Comparison of ENCODE assay signal across 7 mouse cellular contexts in the genomic region with DNA sequence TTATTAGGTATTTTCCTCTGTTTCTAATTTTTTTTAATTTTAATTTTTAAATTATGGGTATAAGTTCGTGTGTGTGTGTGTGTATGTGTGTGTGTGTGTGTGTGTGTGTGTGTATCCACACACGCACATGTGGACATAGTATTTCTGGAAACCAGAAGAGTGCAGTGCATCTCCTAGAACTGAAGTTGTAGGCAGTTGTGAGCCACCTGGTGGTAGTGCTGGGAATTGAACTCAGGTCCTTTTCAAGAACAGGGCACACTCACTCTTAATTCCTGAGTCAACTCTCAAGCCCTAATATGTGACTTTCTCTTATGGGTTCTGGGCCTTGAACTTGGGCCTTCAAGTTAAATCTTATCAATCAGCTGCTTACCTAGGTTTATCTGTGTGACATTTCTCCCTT. TPM values are rescaled to one million over a fixed set of nuclear protein-coding genes. Genes with fewer than 3 reads are reported as not detected.
DNase-seq lines count a peak whose midpoint lies in the region; ATAC-seq and TF ChIP-seq lines count a peak whose summit lies in the region.

No protein-coding gene starts in this region.

- H3K4me3 ChIP-seq in midbrain, embryonic 10.5 days = no peak overlapping the region
- no peak overlapping the region for H3K4me3 ChIP-seq in midbrain, embryonic 16.5 days (ENCODE audit: low read depth, low read length)

- H3K9me3 ChIP-seq in midbrain, embryonic 10.5 days (replicated peaks) = no peaks in the 10 kb centered on the region
- no peaks in the 10 kb centered on the region for H3K9me3 ChIP-seq in midbrain, embryonic 16.5 days (replicated peaks; ENCODE audit: control insufficient read depth, low read length, poor library complexity, severe bottlenecking)

- H3K4me1 ChIP-seq in midbrain, embryonic 10.5 days = no peaks in the 10 kb centered on the region
- no peaks in the 10 kb centered on the region for H3K4me1 ChIP-seq in midbrain, embryonic 16.5 days (ENCODE audit: control insufficient read depth, insufficient read depth, low read length)

- no peaks in the 10 kb centered on the region for H3K36me3 ChIP-seq in midbrain, embryonic 10.5 days
- no peaks in the 10 kb centered on the region for H3K36me3 ChIP-seq in midbrain, embryonic 16.5 days (ENCODE audit: control insufficient read depth, insufficient read depth, low read length)

- no peak overlapping the region for H3K27ac ChIP-seq in midbrain, embryonic 10.5 days (replicated peaks)
- no peak overlapping the region for H3K27ac ChIP-seq in midbrain, embryonic 16.5 days (ENCODE audit: low read length)

- intact Hi-C loops in heart, postnatal 36 days (cut with DNase I) = loop anchor here (2.0 kb wide), 1 partner anchor 122 kb away; no protein-coding TSS in a partner anchor
- intact Hi-C loops in left cerebral cortex, postnatal 4 days (cut with DNase I) = no loop called here

- no peak for ATAC-seq in midbrain, embryonic 16.5 days

- H3K9ac ChIP-seq in midbrain, embryonic 16.5 days (ENCODE audit: low read depth, low read length) = no peak overlapping the region

- TF ChIP-seq POLR2A in brain, embryonic 14.5 days (IDR thresholded peaks at IDR 0.05; ENCODE audit: borderline replicate concordance, extremely low read depth, insufficient read depth, insufficient read length, poor library complexity, severe bottlenecking) = no peak

- WGBS in midbrain, embryonic 10.5 days = 73% methylated on average over 2 of the region's 2 CpGs
- WGBS in midbrain, embryonic 16.5 days = 51% methylated on average over 2 of the region's 2 CpGs

- no peak overlapping the region for H3K4me2 ChIP-seq in midbrain, embryonic 16.5 days (ENCODE audit: low read length)

- DNase-seq in midbrain, embryonic 10.5 days (ENCODE audit: low spot score) = peak; percentile 34
- peak; percentile 7 for DNase-seq in Muller cell, postnatal 12 days (ENCODE audit: inconsistent ontology term)
- peak; percentile 60 for DNase-seq in brain, embryonic 14.5 days (ENCODE audit: low read depth)
- peak; percentile 22 to 56 for DNase-seq in heart, postnatal 36 days
- peak; percentile 44 for DNase-seq in left cerebral cortex, postnatal 4 days
- peak; percentile 67 for DNase-seq in right cerebral cortex, postnatal 14 days

- peak; percentile 67; the same call in 1 of the 2 replicates for TF ChIP-seq CTCF in brain, embryonic 14.5 days (IDR thresholded peaks at IDR 0.05; ENCODE audit: borderline replicate concordance, extremely low read depth, insufficient read depth, insufficient read length)

- no peaks in the 10 kb centered on the region for H3K27me3 ChIP-seq in midbrain, embryonic 10.5 days (ENCODE audit: low read depth, poor library complexity, severe bottlenecking)
- H3K27me3 ChIP-seq in midbrain, embryonic 16.5 days (ENCODE audit: control insufficient read depth, insufficient read depth, low read depth, low read length) = no peaks in the 10 kb centered on the region

RNA-seq across cellular contexts. Expression of a gene that starts 27.6 kb away (rescaled TPM):
- polyA plus RNA-seq in midbrain, embryonic 10.5 days (2016; fragmentation: Nextera tagmentation; extraction: Ambion mirVana) = 0.11 and 0.21 TPM in 2 replicates
- 2.0 and 2.1 TPM in 2 replicates for polyA plus RNA-seq in midbrain, embryonic 16.5 days (2015; fragmentation: Nextera tagmentation; extraction: Ambion mirVana)
- polyA plus RNA-seq in brain, embryonic 14.5 days (2012; rRNA removed) = 2.3 and 2.8 TPM in 2 replicates
- not detected for total RNA-seq in heart, postnatal 36 days (2021)
- under 1 TPM; 0.56 to 0.90 TPM for total RNA-seq in left cerebral cortex, postnatal 4 days (2021)

Comparison
In these comparisons a context has a peak if more than half of its experiments do, and no peak if none do; other contexts are left out.
1. DNase-seq: peak in every context shown above with its lines; median percentile 67 in right cerebral cortex, postnatal 14 days; 60 in brain, embryonic 14.5 days; 44 in left cerebral cortex, postnatal 4 days; 39 in heart, postnatal 36 days; 34 in midbrain, embryonic 10.5 days; 7 in Muller cell, postnatal 12 days.